Mouse (Mus musculus) 3134 (cell line): ENCODE data around the gene Sowaha.

Experiments
- DNase-seq: peaks from one replicate; pipeline ENCODE4 v3.0.0-alpha.2; 2011; ENCODE audit warnings: low spot score; ENCODE audit not compliant: insufficient read length; ENCODE audit errors: extremely low read depth

Gene Sowaha

DNA sequence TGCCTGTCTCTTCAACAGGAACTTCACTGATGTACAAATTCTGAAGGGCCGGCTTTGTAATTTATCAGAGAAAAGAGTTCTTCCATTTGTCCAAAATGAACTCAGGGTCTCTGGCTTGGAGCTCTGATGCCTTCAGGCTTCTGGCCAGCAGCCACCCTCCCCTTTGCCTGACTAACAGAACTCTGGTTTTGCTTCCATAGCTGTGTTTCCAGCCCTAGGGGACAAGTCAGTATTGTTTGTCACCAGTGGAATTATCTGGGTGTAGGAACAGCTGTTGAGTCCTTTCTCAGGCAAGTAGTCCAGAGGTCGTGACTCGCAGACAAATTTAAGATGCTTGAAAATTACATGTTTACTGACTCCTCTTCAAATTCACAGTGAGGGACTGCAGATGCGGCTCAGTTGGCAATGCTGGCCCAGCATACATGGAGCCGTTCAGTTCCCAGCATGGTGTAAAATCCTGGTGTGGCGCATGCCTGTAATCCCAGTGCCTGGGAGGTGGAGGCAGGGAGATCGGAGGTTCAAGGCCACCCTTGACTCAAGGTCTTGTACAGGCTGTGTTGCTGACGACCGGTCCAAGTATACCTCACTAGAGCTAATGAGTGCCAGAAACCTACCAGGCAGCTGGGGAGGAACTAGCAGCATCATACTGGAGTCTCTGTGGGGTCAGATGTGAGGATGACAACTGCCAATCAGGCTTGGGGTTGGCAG is 27.2 kb upstream of the Sowaha start:
- no peak for DNase-seq

DNA sequence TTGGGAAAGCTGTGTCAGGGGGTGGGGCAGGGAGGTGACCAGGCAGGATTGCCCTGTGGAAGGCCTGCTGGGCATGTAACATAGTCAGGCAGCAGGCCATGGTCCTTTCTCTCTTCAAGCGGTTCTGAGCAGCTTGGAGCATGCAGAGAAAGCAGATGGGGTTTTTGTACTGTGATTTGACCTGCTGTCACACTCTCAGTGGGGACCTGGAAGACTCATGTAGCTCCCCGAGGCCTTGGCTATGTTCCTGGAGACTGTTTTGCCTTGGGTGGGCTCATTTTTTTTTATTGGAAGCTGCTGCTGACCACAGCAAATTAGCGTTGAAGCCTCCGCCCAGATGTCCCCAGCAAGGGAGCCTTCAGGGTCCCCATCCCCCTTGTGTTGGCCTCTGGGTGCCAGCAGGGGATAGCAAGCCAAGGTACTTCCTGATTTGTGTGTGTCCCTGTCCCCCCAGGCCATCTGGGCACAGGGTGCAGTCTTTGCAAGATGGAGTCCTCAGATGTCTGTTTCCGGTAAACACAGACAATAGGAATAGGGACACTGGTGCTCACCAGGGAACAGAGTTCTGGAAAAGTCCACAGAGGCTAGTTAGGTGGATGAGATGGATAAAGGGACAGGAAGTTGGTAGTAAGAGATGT is 25.1 kb upstream of the Sowaha start:
- DNase-seq: no peak

DNA sequence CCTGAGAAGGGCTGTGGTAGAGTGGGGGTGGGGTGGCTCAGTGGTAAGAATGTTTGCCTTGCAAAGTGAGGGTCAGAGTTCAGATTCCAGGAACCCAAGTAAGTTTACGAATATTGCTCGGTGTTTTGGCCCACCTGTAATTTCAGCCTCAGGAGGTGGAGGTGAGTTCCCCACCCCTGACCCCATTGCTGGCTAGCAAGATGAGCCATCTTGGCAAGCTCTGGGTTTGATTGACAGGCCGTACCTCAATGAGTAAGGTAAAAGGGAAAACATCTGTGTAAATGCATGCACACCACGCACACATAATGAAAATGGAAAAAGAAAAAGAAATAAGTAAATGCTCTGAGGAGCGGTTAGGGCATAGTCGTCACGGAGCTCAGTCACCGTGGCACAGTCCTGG is 24.3 kb upstream of the Sowaha start:
- DNase-seq: no peak

DNA sequence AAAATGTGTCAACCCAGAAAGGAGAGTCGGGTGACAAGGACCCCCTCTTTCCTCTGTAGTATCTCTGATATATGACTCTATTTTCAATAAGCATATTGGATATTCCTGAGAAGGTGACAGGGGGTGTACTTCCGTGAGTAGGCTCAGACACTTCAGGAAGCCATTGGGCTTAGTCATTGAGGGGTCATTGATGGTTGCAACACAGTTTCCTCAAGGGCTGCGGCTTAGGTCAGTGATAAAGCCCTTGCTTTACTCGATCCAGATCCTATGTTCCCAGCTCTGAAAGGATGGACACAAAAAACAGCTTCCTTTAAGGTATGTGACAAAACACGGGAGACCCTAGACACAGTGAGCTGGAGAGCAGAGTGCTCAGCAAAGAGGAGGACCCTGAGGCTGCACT is 23.7 kb upstream of the Sowaha start:
- DNase-seq: no peak

- DNase-seq: no peak
Observed at GRCm38 (mm10) chr11:53502039-53502765, 22.1 kb upstream of the Sowaha start.

GRCm38 (mm10) chr11:53500569-53500968 is 20.5 kb upstream of the Sowaha start:
- DNase-seq: peak; percentile 64

DNA sequence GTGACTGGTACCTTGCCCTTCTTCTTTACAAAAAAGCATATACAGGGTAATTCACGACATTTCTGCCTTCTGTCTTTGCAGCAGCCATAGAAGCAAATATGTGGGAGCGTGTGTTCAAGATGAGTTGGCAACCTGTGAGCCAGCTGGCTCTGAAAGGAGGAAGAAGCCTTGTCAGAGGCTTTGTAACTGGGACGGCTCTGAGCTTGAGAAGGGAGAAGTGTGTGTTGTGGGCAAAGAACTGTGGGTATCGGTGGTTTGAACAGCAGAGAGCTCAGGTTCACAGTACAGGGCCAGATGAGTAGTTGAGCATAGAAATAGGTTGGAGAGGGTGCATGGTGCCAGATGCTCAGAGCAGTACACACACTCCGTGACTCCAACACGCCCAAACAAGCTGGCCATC is 16.9 kb upstream of the Sowaha start:
- no peak for DNase-seq

- no peak for DNase-seq
Observed at GRCm38 (mm10) chr11:53495417-53495816, 15.3 kb upstream of the Sowaha start.

- no peak for DNase-seq
Observed at GRCm38 (mm10) chr11:53493243-53493955, 13.3 kb upstream of the Sowaha start.

GRCm38 (mm10) chr11:53491954-53492401 is 11.9 kb upstream of the Sowaha start:
- no peak for DNase-seq

DNA sequence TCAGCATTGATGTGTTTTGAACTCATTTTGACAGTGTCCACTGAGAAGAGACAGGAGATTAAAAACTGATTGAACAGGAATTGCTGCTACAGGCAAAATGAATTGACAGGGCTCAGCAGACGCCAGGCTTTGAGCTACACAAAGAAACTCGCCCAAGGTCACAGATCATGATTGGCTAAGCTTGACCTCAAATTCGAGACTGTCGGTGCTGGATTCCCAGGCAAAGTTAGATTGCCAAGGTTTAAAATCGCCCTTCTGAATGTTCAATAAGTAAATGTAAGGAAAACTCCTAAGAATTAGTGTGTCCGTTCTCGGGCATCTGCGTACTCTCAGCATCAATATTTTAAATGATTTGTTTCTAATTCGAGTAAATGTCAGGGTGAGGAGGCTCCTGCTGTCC is 9.3 kb upstream of the Sowaha start:
- DNase-seq: no peak

- no peak for DNase-seq
Observed at GRCm38 (mm10) chr11:53489007-53489406, 8.9 kb upstream of the Sowaha start.

GRCm38 (mm10) chr11:53486822-53487594 is 6.9 kb upstream of the Sowaha start:
- no peak for DNase-seq

- DNase-seq: no peak
Observed at GRCm38 (mm10) chr11:53486351-53486750, 6.3 kb upstream of the Sowaha start.

DNA sequence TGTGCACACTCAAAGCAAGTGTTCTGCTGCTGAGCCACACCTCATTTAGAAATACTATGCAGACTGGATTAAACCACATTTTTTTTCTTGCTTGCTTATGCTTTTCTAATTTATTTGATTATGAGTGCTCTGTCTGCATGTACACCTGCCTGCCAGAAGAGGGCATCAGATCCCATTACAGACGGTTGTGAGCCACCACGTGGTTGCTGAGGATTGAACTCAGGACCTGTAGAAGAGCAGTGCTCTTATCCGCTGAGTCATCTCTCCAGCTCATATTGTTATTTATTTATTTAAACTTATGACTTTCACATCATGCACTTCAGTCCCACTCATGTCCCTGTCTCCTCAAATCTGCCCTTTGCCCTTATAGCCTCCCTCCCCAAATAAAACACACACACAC is 5.6 kb upstream of the Sowaha start:
- no peak for DNase-seq

GRCm38 (mm10) chr11:53483159-53483891 is 3.3 kb upstream of the Sowaha start:
- peak; percentile 31 for DNase-seq

DNA sequence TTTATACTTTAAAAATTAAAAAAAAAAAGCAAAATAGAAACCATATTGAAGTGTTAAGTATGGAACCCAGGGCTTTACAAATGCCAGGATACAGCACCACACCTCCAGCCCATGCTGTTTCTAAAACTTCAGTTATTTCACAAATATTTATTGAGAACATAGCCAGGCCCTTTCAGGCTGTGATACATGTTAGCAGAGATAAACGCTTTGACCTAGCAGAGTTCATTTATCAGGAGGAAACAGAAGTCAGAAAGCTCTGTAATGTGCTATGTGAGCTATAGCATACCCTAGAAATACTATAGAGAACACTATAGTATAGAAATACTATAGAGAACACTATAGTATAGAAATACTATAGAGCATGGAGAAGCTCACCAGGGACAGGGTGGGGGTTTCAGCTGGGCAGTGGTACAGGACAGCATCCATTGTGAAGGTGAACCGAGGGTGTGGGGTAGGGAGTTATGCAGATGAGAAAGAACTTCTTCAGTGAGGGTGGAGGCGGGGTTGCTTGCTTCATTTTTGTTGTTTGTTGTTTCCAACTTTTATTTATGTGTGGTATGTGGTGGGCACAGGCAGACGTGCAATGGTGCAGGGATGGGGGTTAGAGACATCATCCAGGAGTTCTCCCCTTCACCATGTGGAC is 1.1 kb upstream of the Sowaha start:
- no peak for DNase-seq

DNA sequence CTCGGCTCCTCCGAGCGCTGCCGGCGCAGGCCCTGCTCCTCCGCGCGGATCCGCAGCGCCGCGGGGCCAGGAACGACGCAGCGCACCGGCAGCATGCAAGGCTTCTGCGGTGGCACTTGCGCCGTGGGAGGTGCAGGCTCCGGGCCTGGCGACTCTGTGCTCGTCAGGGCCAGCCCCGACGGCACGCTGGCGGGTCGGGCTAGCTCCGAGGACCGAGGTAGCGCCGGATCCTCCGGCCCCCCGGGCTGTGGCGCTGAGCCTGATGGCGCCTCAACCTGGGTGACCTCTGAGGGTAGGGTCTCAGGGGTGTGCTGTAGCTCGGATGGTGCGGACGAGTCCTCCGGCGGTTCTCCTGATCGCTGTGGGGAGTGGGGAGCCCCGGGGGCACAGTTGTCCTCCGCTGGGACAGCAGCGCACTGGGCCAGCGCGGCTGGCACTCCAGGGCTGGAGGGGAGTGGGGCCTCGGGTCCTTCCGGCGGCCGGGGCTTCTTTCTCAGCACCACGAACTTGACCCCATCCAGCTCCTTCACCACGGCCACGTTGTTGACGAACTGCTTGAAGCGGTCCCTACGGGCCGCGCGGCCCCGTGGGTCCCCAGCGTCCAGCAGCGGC is 797 bp downstream of the Sowaha start:
- DNase-seq: no peak
